Mouse (Mus musculus) midbrain, embryonic 11.5 days (tissue): ENCODE measurements at regions not wholly inside any gene's neighbourhood (a gene's known extent, or its start where the extent isn't known, plus 50 kb on each side); places are given as distances from the start of the nearest gene placed in this dataset.

Experiments used
- ATAC-seq: fragments of 200-750 bp; cut with Nextera tagmentation; 2 replicates; pipeline ENCODE4 v1.8.0; 2017; ENCODE audit warnings: moderate TSS enrichment, moderate library complexity; ENCODE audit not compliant: low FRiP score
- DNase-seq: peaks from one replicate; pipeline ENCODE4 v3.0.0; 2015; ENCODE audit warnings: low spot score; ENCODE audit errors: missing footprints
- H3K27ac ChIP-seq: fragments of 300-500 bp; sonication (generic); 2 replicates; pipeline ENCODE4 v1.5.1; 2014; ENCODE audit warnings: low read depth, low read length
- H3K27me3 ChIP-seq: fragments of 300-500 bp; sonication (generic); 2 replicates; pipeline ENCODE4 v1.6.1; 2014; ENCODE audit warnings: mild to moderate bottlenecking, low read length, moderate library complexity, mixed read lengths; ENCODE audit not compliant: control insufficient read depth, insufficient read depth
- H3K36me3 ChIP-seq: fragments of 300-500 bp; sonication (generic); 2 replicates; pipeline ENCODE4 v1.6.1; 2014; ENCODE audit warnings: mild to moderate bottlenecking, low read length, moderate library complexity, mixed read lengths; ENCODE audit not compliant: control insufficient read depth, insufficient read depth
- H3K4me1 ChIP-seq: fragments of 300-500 bp; sonication (generic); 2 replicates; pipeline ENCODE4 v1.6.1; 2014; ENCODE audit warnings: low read length; ENCODE audit not compliant: control insufficient read depth, insufficient read depth
- H3K4me2 ChIP-seq: fragments of 300-500 bp; sonication (generic); 2 replicates; pipeline ENCODE4 v1.6.1; 2014; ENCODE audit warnings: mild to moderate bottlenecking, moderate library complexity
- H3K4me3 ChIP-seq: fragments of 300-500 bp; sonication (generic); 2 replicates; pipeline ENCODE4 v1.5.1; 2014; ENCODE audit warnings: low read depth, low read length
- H3K9ac ChIP-seq: fragments of 300-500 bp; sonication (generic); 2 replicates; pipeline ENCODE4 v1.6.1; 2014; ENCODE audit warnings: low read length
- H3K9me3 ChIP-seq: fragments of 300-500 bp; sonication (generic); 2 replicates; pipeline ENCODE4 v1.6.1; 2016; ENCODE audit warnings: low read length; ENCODE audit not compliant: control insufficient read depth
- WGBS: fragments of 180-500 bp; shearing (Covaris S2); extraction: QIAGEN DNeasy Blood & Tissue Kit; methylation state at CpG from one replicate; pipeline ENCODE4 v1.1.7; 2014; 5-methylcytosine and 5-hydroxymethylcytosine counted together

GRCm38 (mm10) chrX:121301915-121302314 is 989.0 kb upstream of the H2afb3 start:
- no peaks in the 10 kb centered on the region for H3K9me3 ChIP-seq
- no peak overlapping the region for H3K4me3 ChIP-seq
- H3K9ac ChIP-seq = no peak overlapping the region
- DNase-seq = no peak
- no peak for ATAC-seq
- no peaks in the 10 kb centered on the region for H3K36me3 ChIP-seq
- no peak overlapping the region for H3K4me2 ChIP-seq
- no peak overlapping the region for H3K27ac ChIP-seq
- H3K27me3 ChIP-seq = no peaks in the 10 kb centered on the region
- no peaks in the 10 kb centered on the region for H3K4me1 ChIP-seq
- 84% methylated on average over 6 of the region's 6 CpGs for WGBS

GRCm38 (mm10) chrX:121291239-121291638 is 978.3 kb upstream of the H2afb3 start:
- no peaks in the 10 kb centered on the region for H3K9me3 ChIP-seq
- no peak for DNase-seq
- H3K36me3 ChIP-seq = no peaks in the 10 kb centered on the region
- no peaks in the 10 kb centered on the region for H3K27me3 ChIP-seq
- H3K9ac ChIP-seq = no peak overlapping the region
- H3K4me3 ChIP-seq = no peak overlapping the region
- no peak overlapping the region for H3K4me2 ChIP-seq
- H3K27ac ChIP-seq = no peak overlapping the region
- no peak for ATAC-seq
- no peaks in the 10 kb centered on the region for H3K4me1 ChIP-seq

DNA sequence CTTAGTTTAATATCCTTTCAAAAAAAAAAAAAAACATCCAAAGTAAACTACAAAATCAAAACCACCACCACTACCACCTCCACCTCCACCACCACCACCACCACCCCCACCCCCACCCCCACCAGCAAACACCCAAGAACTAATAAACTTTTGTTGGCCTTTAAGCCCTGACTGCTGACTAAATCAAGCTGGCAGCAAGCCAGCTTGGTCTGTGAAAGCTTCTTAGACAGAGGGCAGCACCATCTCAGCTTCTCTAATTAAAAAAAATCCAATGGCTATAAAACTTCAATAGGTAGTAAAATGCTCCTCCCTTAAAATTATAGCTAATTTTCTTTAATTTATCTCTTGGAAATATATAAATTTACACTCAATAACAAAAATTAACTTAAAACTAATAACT is 957.2 kb upstream of the H2afb3 start:
- Histone ChIP-seq H3K9ac (no peak overlapping the region), H3K36me3 (no peaks in the 10 kb centered on the region), H3K4me2 (no peak overlapping the region), H3K4me1 (no peaks in the 10 kb centered on the region), H3K27me3 (no peaks in the 10 kb centered on the region), H3K9me3 (no peaks in the 10 kb centered on the region), H3K27ac (no peak overlapping the region), H3K4me3 (no peak overlapping the region)
- ATAC-seq (no peak), DNase-seq (no peak)

- no peaks in the 10 kb centered on the region for H3K27me3 ChIP-seq
- no peaks in the 10 kb centered on the region for H3K4me1 ChIP-seq
- WGBS = 65% methylated on average over 2 of the region's 2 CpGs
- DNase-seq = no peak
- no peak overlapping the region for H3K9ac ChIP-seq
- no peak for ATAC-seq
- no peak overlapping the region for H3K4me3 ChIP-seq
- no peak overlapping the region for H3K4me2 ChIP-seq
- no peaks in the 10 kb centered on the region for H3K9me3 ChIP-seq
- no peaks in the 10 kb centered on the region for H3K36me3 ChIP-seq
- H3K27ac ChIP-seq = no peak overlapping the region
These were observed 956.7 kb upstream of the H2afb3 start for GRCm38 (mm10) chrX:121269620-121270019.

DNA sequence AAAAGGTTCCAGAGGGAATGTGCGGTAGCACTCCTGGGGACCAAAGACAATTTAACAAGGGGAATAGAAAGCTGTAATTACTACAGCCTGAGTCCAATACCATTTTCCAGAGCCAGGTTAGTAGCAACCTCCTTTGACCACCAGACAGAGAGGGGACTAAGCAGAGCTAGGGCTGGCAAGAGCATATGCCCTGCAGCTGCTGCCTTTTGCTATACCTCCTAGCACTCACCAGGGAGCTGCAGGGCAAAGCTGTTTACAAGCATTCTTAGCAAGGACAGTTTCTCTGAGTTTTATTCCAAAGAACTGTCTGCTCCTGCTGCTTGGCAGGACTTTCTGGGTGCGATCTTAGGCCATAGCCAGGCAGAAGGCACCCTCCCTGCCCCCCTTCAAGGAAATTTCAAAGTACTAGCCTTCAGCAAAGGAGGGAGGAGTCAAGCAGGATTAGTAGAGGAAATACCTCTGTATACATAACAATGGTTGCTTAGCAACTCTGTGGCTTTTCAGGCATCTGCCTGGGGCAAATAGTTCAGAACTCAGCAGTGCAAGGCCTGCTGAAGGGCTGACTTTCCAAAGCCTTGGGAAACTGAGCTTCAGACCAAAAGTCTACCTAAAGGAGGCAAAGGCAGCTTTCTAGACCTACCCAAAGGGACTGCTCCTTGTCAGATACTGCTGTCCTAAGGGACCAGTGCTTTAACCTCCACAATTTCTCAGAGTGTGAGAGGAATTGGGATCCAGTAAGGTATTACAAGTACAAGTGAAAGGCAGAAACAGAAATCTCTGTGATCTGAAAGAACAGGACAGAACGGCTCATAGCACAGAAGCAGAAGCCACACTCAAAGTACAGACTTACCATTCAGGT is 919.5 kb upstream of the H2afb3 start:
- DNase-seq (peak; percentile 92), ATAC-seq (peak; percentile 99)
- H3K27ac ChIP-seq = no peak overlapping the region
- H3K4me1 ChIP-seq = peaks cover 4% of the 10 kb centered on the region; the same call in 1 of the 2 replicates
- no peaks in the 10 kb centered on the region for H3K36me3 ChIP-seq
- H3K4me3 ChIP-seq = no peak overlapping the region
- no peaks in the 10 kb centered on the region for H3K27me3 ChIP-seq
- no peak overlapping the region for H3K4me2 ChIP-seq
- H3K9me3 ChIP-seq = no peaks in the 10 kb centered on the region
- 27% methylated on average over 3 of the region's 3 CpGs for WGBS
- H3K9ac ChIP-seq = no peak overlapping the region
